Mouse (Mus musculus): ENCODE measurements at regions not wholly inside any gene's neighbourhood (a gene's known extent, or its start where the extent isn't known, plus 50 kb on each side); places are given as distances from the start of the nearest gene placed in this dataset.

- DNase-seq, result no peak
These were observed 178.9 kb upstream of the Tle4 start for GRCm38 (mm10) chr19:14776791-14777190.

GRCm38 (mm10) chr19:14772794-14773193 lies 174.9 kb upstream of the Tle4 start:
- DNase-seq, result no peak

GRCm38 (mm10) chr19:14752646-14753045 lies 154.8 kb upstream of the Tle4 start:
- DNase-seq, result no peak

- DNase-seq, result no peak
These were observed 144.5 kb upstream of the Tle4 start for GRCm38 (mm10) chr19:14742361-14742760.

- DNase-seq, result no peak
These were observed 143.1 kb upstream of the Tle4 start for GRCm38 (mm10) chr19:14740936-14741335.

- DNase-seq, result no peak
These were observed 142.3 kb upstream of the Tle4 start for GRCm38 (mm10) chr19:14740139-14740538.

- no peak for DNase-seq
These were observed 138.7 kb upstream of the Tle4 start for GRCm38 (mm10) chr19:14736514-14736913.

- no peak for DNase-seq
These were observed 127.5 kb upstream of the Tle4 start for GRCm38 (mm10) chr19:14725329-14725728.

GRCm38 (mm10) chr19:14724637-14725036 lies 126.8 kb upstream of the Tle4 start:
- no peak for DNase-seq

- no peak for DNase-seq
These were observed 107.9 kb upstream of the Tle4 start for GRCm38 (mm10) chr19:14705791-14706190.

GRCm38 (mm10) chr19:14701116-14701515 lies 103.3 kb upstream of the Tle4 start:
- DNase-seq, result peak; percentile 16 to 26

- no peak for DNase-seq
These were observed 97.5 kb upstream of the Tle4 start for GRCm38 (mm10) chr19:14695369-14695768.

- peak in 1 of 2 experiments; percentile 3 for DNase-seq
These were observed 94.3 kb upstream of the Tle4 start for GRCm38 (mm10) chr19:14692183-14692582.

- DNase-seq, result no peak
These were observed 87.8 kb upstream of the Tle4 start for GRCm38 (mm10) chr19:14685628-14686027.

- no peak for DNase-seq
These were observed 86.8 kb upstream of the Tle4 start for GRCm38 (mm10) chr19:14684669-14685068.

- DNase-seq, result no peak
These were observed 83.5 kb upstream of the Tle4 start for GRCm38 (mm10) chr19:14681306-14681705.

- no peak for DNase-seq
These were observed 81.9 kb upstream of the Tle4 start for GRCm38 (mm10) chr19:14679776-14680175.

- no peak for DNase-seq
These were observed 80.7 kb upstream of the Tle4 start for GRCm38 (mm10) chr19:14678584-14678983.

- no peak for DNase-seq
These were observed 79.1 kb upstream of the Tle4 start for GRCm38 (mm10) chr19:14676929-14677328.

- DNase-seq, result no peak
These were observed 72.9 kb upstream of the Tle4 start for GRCm38 (mm10) chr19:14670821-14671104.

- DNase-seq, result no peak
These were observed 72.4 kb upstream of the Tle4 start for GRCm38 (mm10) chr19:14670078-14670820.

- DNase-seq, result no peak
These were observed 70.8 kb upstream of the Tle4 start for GRCm38 (mm10) chr19:14668512-14669181.

GRCm38 (mm10) chr19:14664682-14665417 lies 67.0 kb upstream of the Tle4 start:
- DNase-seq, result no peak

- DNase-seq, result no peak
These were observed 66.3 kb upstream of the Tle4 start for GRCm38 (mm10) chr19:14664096-14664586.

Measured in cerebellum, postnatal 36 days (tissue).